Mouse (Mus musculus): ENCODE results near the gene Rgma.
A peak's percentile ranks its signal among the peaks of the same experiment; 100 is the strongest.

Rgma gene

GRCm38 (mm10) chr7:73400051-73400916 is 25.0 kb downstream of the Rgma start:
- DNase-seq (ENCODE audit: low spot score in 2 of 2): no peak

- no peak for DNase-seq (ENCODE audit: low spot score in 2 of 2)
These were observed 26.8 kb downstream of the Rgma start for GRCm38 (mm10) chr7:73402106-73402505.

- DNase-seq (ENCODE audit: low spot score in 2 of 2): no peak
These were observed 27.4 kb downstream of the Rgma start for GRCm38 (mm10) chr7:73402671-73403070.

- no peak for DNase-seq (ENCODE audit: low spot score in 2 of 2)
These were observed 28.2 kb downstream of the Rgma start for GRCm38 (mm10) chr7:73403538-73403937.

GRCm38 (mm10) chr7:73405550-73405949 is 30.2 kb downstream of the Rgma start:
- no peak for DNase-seq (ENCODE audit: low spot score in 2 of 2)

GRCm38 (mm10) chr7:73411523-73411922 is 36.2 kb downstream of the Rgma start:
- DNase-seq (ENCODE audit: low spot score in 2 of 2): no peak

GRCm38 (mm10) chr7:73411986-73412385 is 36.7 kb downstream of the Rgma start:
- no peak for DNase-seq (ENCODE audit: low spot score in 2 of 2)

GRCm38 (mm10) chr7:73412419-73412818 is 37.1 kb downstream of the Rgma start:
- no peak for DNase-seq (ENCODE audit: low spot score in 2 of 2)

GRCm38 (mm10) chr7:73414192-73414591 is 38.9 kb downstream of the Rgma start:
- peak in 1 of 2 experiments; percentile 53 for DNase-seq (ENCODE audit: low spot score in 2 of 2)

- peak in 1 of 2 experiments; percentile 53 for DNase-seq (ENCODE audit: low spot score in 2 of 2)
These were observed 44.1 kb downstream of the Rgma start for GRCm38 (mm10) chr7:73419375-73419774.

- DNase-seq (ENCODE audit: low spot score in 2 of 2): no peak
These were observed 45.5 kb downstream of the Rgma start for GRCm38 (mm10) chr7:73420827-73421226.

GRCm38 (mm10) chr7:73421278-73422015 is 46.1 kb downstream of the Rgma start:
- no peak for DNase-seq (ENCODE audit: low spot score in 2 of 2)

GRCm38 (mm10) chr7:73422223-73423113 is 47.2 kb downstream of the Rgma start:
- peak; percentile 56 to 82 for DNase-seq (ENCODE audit: low spot score in 2 of 2)

- no peak for DNase-seq (ENCODE audit: low spot score in 2 of 2)
These were observed 47.9 kb downstream of the Rgma start for GRCm38 (mm10) chr7:73423236-73423635.

GRCm38 (mm10) chr7:73424243-73424642 is 48.9 kb downstream of the Rgma start:
- DNase-seq (ENCODE audit: low spot score in 2 of 2): no peak

GRCm38 (mm10) chr7:73424705-73425104 is 49.4 kb downstream of the Rgma start:
- no peak for DNase-seq (ENCODE audit: low spot score in 2 of 2)

- no peak for DNase-seq (ENCODE audit: low spot score in 2 of 2)
These were observed 50.1 kb downstream of the Rgma start for GRCm38 (mm10) chr7:73425451-73425850.

- DNase-seq (ENCODE audit: low spot score in 2 of 2): no peak
These were observed 50.9 kb downstream of the Rgma start for GRCm38 (mm10) chr7:73426235-73426634.

- no peak for DNase-seq (ENCODE audit: low spot score in 2 of 2)
These were observed 51.6 kb downstream of the Rgma start for GRCm38 (mm10) chr7:73426752-73427386.

- no peak for DNase-seq (ENCODE audit: low spot score in 2 of 2)
These were observed 52.5 kb downstream of the Rgma start for GRCm38 (mm10) chr7:73427794-73428193.

GRCm38 (mm10) chr7:73428525-73428924 is 53.2 kb downstream of the Rgma start:
- no peak for DNase-seq (ENCODE audit: low spot score in 2 of 2)
